In genomic region chr4:139068287-139068686, GRCm38 (mm10) we compare ENCODE assay signal across 23 mouse cellular contexts. TPM values are rescaled to one million over a fixed set of nuclear protein-coding genes. Genes with fewer than 3 reads are reported as not detected.
DNase-seq lines count a peak whose midpoint lies in the region; ATAC-seq and TF ChIP-seq lines count a peak whose summit lies in the region.
"Had no signal": no experiment of that assay in that cellular context is flagged by ENCODE, and none has a peak within 500 bp of the region (broad histone marks: within the 10 kb centered on the region; RNA-seq: fewer than 3 reads in every experiment).

No protein-coding gene starts in this region.

- no peak for TF ChIP-seq RAD21 in MEL (IDR thresholded peaks at IDR 0.05; ENCODE audit: low read depth, low read length)

- peak; percentile 72 for ATAC-seq in frontal cortex, adult (ENCODE audit: low TSS enrichment)
- ATAC-seq in megakaryocyte, adult 5-6 weeks (ENCODE audit: poor library complexity, severe bottlenecking) = no peak

- no peaks in the 10 kb centered on the region for H3K9me3 ChIP-seq in MEL (replicated peaks; ENCODE audit: insufficient read depth, low read length)
- H3K9me3 ChIP-seq: heart, embryonic 15.5 days; limb, embryonic 10.5 days had no signal

- intact Hi-C loops in left cerebral cortex, postnatal 36 days (cut with DNase I) = no loop called here

- no peak overlapping the region for H3K9ac ChIP-seq in MEL (ENCODE audit: control insufficient read depth, low read depth, low read length, poor library complexity, severe bottlenecking)
- H3K9ac ChIP-seq: heart, embryonic 15.5 days had no signal

- TF ChIP-seq EP300 in MEL (IDR thresholded peaks at IDR 0.05; ENCODE audit: low read depth in 1 of 2, low read length in 2 of 2) = no peak

- no peak overlapping the region for H3K4me3 ChIP-seq in MEL (ENCODE audit: control insufficient read depth in 1 of 2, insufficient read depth in 1 of 2, low read depth in 2 of 2, low read length in 2 of 2)
- H3K4me3 ChIP-seq: embryonic facial prominence, embryonic 10.5 days; gastrocnemius, adult 2 months; heart, adult 2 months; heart, embryonic 15.5 days; limb, embryonic 10.5 days; myocyte had no signal

- no peak overlapping the region for H3K27ac ChIP-seq in MEL (ENCODE audit: control insufficient read depth, low read depth, low read length)
- H3K27ac ChIP-seq: embryonic facial prominence, embryonic 10.5 days; gastrocnemius, adult 2 months; heart, adult 2 months; heart, embryonic 15.5 days; limb, embryonic 10.5 days had no signal

- DNase-seq in frontal cortex, postnatal 14 days (ENCODE audit: low spot score in 2 of 2) = no peak
- no peak for DNase-seq in MEL (ENCODE audit: low read depth, low spot score)
- DNase-seq in frontal cortex, postnatal 36 days (ENCODE audit: low spot score in 2 of 2) = peak; percentile 72 to 82
- peak; percentile 72 to 85 for DNase-seq in left cerebral cortex, postnatal 36 days (ENCODE audit: low spot score in 2 of 2)
- no peak for DNase-seq in heart, adult 11 months
- no peak for DNase-seq in urinary bladder, postnatal 25 days (ENCODE audit: low spot score)
- DNase-seq: gastrocnemius, adult 2 months; heart, adult 2 months; kidney, adult 18-20 months; kidney, postnatal 36 days; lung, adult 2 months; lung, postnatal 4 days; midbrain, embryonic 14.5 days; thymus, postnatal 36 days had no signal

- no peak for TF ChIP-seq CTCF in MEL (IDR thresholded peaks at IDR 0.05 in 2 of 3, conservative IDR thresholded peaks at IDR 0.05 in 1 of 3; ENCODE audit: control insufficient read depth in 1 of 3, insufficient read depth in 1 of 3, low read depth in 2 of 3, low read length in 3 of 3, poor library complexity in 1 of 3, severe bottlenecking in 1 of 3)

- H3K36me3 ChIP-seq in MEL (ENCODE audit: control insufficient read depth in 1 of 2, insufficient read depth in 2 of 2, low read length in 2 of 2) = no peaks in the 10 kb centered on the region
- H3K36me3 ChIP-seq: embryonic facial prominence, embryonic 10.5 days; heart, embryonic 15.5 days; limb, embryonic 10.5 days had no signal

- no peak for TF ChIP-seq POLR2A in MEL (IDR thresholded peaks at IDR 0.05; ENCODE audit: control insufficient read depth in 1 of 2, insufficient read depth in 1 of 2, low read depth in 1 of 2, low read length in 2 of 2, poor library complexity in 1 of 2)

- no peaks in the 10 kb centered on the region for H3K27me3 ChIP-seq in MEL (ENCODE audit: control insufficient read depth in 1 of 2, insufficient read depth in 2 of 2, low read length in 2 of 2)

- no peaks in the 10 kb centered on the region for H3K79me2 ChIP-seq in MEL (ENCODE audit: control insufficient read depth, insufficient read depth, low read length, poor library complexity)

- no peaks in the 10 kb centered on the region for H3K4me1 ChIP-seq in MEL (ENCODE audit: control insufficient read depth in 1 of 2, insufficient read depth in 2 of 2, low read length in 2 of 2)
- H3K4me1 ChIP-seq: embryonic facial prominence, embryonic 10.5 days; heart, embryonic 15.5 days had no signal

TF ChIP-seq in MEL, 35 proteins besides CTCF, POLR2A, EP300 and RAD21:
- no peak for TF ChIP-seq MYC (IDR thresholded peaks at IDR 0.05; ENCODE audit: low read depth, low read length)
- no peak for TF ChIP-seq MXI1 (IDR thresholded peaks at IDR 0.05; ENCODE audit: low read depth, low read length)
- TF ChIP-seq POLR2AphosphoS2 (IDR thresholded peaks at IDR 0.05; ENCODE audit: low read length) = no peak
- 0 out of 2 replicates have a peak, but pooled peaks have one; percentile 8 for TF ChIP-seq ZNF384 (IDR thresholded peaks at IDR 0.05; ENCODE audit: low read depth, low read length)
- TF ChIP-seq ELF1 (IDR thresholded peaks at IDR 0.05; ENCODE audit: low read depth, low read length) = no peak
- TF ChIP-seq JUND (IDR thresholded peaks at IDR 0.05; ENCODE audit: low read depth, low read length) = no peak
- no peak for TF ChIP-seq TAL1 (IDR thresholded peaks at IDR 0.05; ENCODE audit: low read length)
- TF ChIP-seq ETS1 (IDR thresholded peaks at IDR 0.05; ENCODE audit: low read depth, low read length) = no peak

RNA-seq across cellular contexts. Expression of gene Htr6, which starts 7.1 kb away (rescaled TPM):
- 0.08 TPM in 1 of 2 replicates, not detected in the other for total RNA-seq in MEL (2012; rRNA removed)
- not detected for polyA plus RNA-seq in MEL (2012; ENCODE audit: insufficient read depth in 1 of 2, insufficient read length in 2 of 2, low read depth in 1 of 2, low replicate concordance in 2 of 2, missing spikeins in 1 of 2)
- 1 to 10 TPM; 6.6 to 8.5 TPM for total RNA-seq in left cerebral cortex, postnatal 36 days (2021)
- not detected in 2 replicates for total RNA-seq in megakaryocyte, adult 5-6 weeks (2015)
- total RNA-seq in megakaryocyte, adult 5-6 weeks (2017) = not detected in 2 replicates
- total RNA-seq: gastrocnemius, adult 2 months; heart, adult 2 months; hematopoietic stem cell, adult 5-6 weeks; neutrophil, adult 5-6 weeks had no signal
- polyA plus RNA-seq: heart, adult 2 months; heart, embryonic 15.5 days; limb, embryonic 10.5 days; liver, embryonic 11.5 days had no signal

RNA-seq across cellular contexts. Expression of gene Nbl1, which starts 24.5 kb away (rescaled TPM):
- total RNA-seq in MEL (2012; rRNA removed) = not detected in 2 replicates
- under 1 TPM in 1 of 2 experiments, not detected in 1; 0.14 TPM for polyA plus RNA-seq in MEL (2012; ENCODE audit: insufficient read depth in 1 of 2, insufficient read length in 2 of 2, low read depth in 1 of 2, low replicate concordance in 2 of 2, missing spikeins in 1 of 2)
- total RNA-seq in left cerebral cortex, postnatal 36 days (2021) = 10 to 100 TPM; 73.0 to 76.2 TPM
- not detected in 2 replicates for total RNA-seq in megakaryocyte, adult 5-6 weeks (2015)
- total RNA-seq in megakaryocyte, adult 5-6 weeks (2017) = 0.15 TPM in 1 of 2 replicates, not detected in the other
- total RNA-seq: neutrophil, adult 5-6 weeks had no signal

Comparison
In these comparisons a context has a peak if more than half of its experiments do, and no peak if none do; other contexts are left out.
1. DNase-seq: peak in frontal cortex, postnatal 36 days (2 of 2) and left cerebral cortex, postnatal 36 days (2 of 2); none in frontal cortex, postnatal 14 days (0 of 2), MEL (single experiment), heart, adult 11 months (single experiment) and urinary bladder, postnatal 25 days (single experiment).
2. RNA of gene Nbl1, which starts 24.5 kb away (total RNA-seq): 73.0 to 76.2 TPM in left cerebral cortex, postnatal 36 days; 0.15 TPM in megakaryocyte, adult 5-6 weeks and not detected in MEL; every median in the first group is over 10 times any median in the second.